Mouse (Mus musculus): ENCODE data around the gene Trp53bp2. TPM values are rescaled to one million over a fixed set of nuclear protein-coding genes. Genes with fewer than 3 reads are reported as not detected.

The Trp53bp2 gene
- total and polyA plus RNA-seq, 2 experiments from 2014 or later: 11.2 to 20.8 TPM

DNA sequence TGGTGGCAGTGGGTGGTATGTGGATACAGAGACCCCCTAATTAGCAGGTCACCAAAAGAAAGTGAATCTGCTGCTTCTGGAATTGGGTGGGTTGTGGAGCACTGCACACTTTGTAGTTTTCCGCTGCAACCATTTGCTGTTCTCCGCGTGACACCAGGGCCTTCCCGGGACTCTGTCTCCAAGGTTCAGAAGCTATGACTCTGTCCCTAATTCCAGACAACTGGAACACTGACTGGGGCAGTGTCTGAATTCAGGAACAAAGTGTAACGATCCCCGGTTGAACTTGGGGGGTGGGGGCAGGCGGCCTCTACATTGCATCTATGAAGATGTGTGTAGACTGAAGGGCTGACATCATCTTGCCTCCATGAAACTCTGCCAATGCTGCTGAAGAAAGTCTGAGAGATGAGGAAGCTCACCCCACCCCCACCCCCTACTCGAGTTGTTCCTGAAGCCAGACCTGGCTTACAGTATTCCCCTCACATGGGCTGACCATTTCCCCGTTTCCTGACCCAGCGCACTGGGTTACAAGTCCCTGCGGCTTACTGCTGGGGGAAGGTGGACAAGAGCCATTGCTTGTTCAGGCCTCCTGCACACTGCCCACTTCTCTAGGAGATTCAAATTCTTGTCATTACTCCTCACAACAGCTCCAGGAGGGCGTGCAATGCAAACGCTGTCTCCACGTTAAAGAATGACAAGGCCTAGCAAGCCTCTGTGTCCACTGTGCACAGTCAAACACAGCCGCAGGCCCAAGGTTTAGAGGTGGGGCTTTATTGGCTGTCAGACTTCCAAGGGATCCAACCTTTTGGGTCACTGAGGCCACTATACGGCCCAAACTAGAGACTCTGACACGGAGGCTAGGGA lies 85.5 kb downstream of the Trp53bp2 start:
- DNase-seq (ENCODE audit: low spot score) (no peak), ATAC-seq (no peak)
- 63% methylated on average over 17 of the region's 17 CpGs for WGBS
- Histone ChIP-seq H3K4me3 (ENCODE audit: low read length) (no peak overlapping the region), H3K27ac (no peak overlapping the region), H3K4me1 (ENCODE audit: insufficient read depth, low read length) (no peaks in the 10 kb centered on the region; the same call in 1 of the 2 replicates), H3K4me2 (ENCODE audit: low read depth, low read length) (no peak overlapping the region), H3K9ac (replicated peaks; ENCODE audit: low read length) (no peak overlapping the region), H3K36me3 (ENCODE audit: insufficient read depth, low read length) (no peaks in the 10 kb centered on the region; the same call in 1 of the 2 replicates), H3K9me3 (ENCODE audit: low read length) (no peaks in the 10 kb centered on the region), H3K27me3 (ENCODE audit: insufficient read depth, low read length) (no peaks in the 10 kb centered on the region)
- TF ChIP-seq CTCF (IDR thresholded peaks at IDR 0.05; ENCODE audit: low read depth): no peak

DNA sequence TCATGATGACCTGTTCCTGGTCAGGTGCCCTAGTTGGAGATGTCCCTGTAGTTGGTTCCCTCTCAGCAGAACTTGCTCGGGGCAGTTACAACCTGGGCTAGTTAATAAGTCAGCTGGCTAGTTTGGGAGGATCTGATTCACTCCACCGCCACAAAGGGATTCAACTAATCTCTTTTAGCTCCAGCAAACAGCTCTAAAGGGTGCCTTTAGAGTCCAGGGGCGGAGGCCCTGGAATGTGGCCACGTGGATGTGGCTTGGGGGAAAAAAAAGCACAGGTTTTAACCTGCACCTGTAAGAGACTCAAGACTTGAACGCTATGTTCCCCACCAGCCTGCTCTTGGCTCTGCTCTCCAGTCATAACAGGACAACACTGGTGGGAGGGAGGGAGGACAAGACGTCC lies 87.7 kb downstream of the Trp53bp2 start:
- Histone ChIP-seq H3K4me3 (ENCODE audit: low read length) (no peak overlapping the region), H3K27me3 (ENCODE audit: insufficient read depth, low read length) (no peaks in the 10 kb centered on the region), H3K9ac (replicated peaks; ENCODE audit: low read length) (no peak overlapping the region), H3K4me2 (ENCODE audit: low read depth, low read length) (no peak overlapping the region), H3K9me3 (ENCODE audit: low read length) (no peaks in the 10 kb centered on the region), H3K27ac (no peak overlapping the region), H3K4me1 (ENCODE audit: insufficient read depth, low read length) (no peaks in the 10 kb centered on the region; the same call in 1 of the 2 replicates), H3K36me3 (ENCODE audit: insufficient read depth, low read length) (no peaks in the 10 kb centered on the region; the same call in 1 of the 2 replicates)
- DNase-seq (ENCODE audit: low spot score) (no peak), ATAC-seq (no peak)
- no peak for TF ChIP-seq CTCF (IDR thresholded peaks at IDR 0.05; ENCODE audit: low read depth)
- WGBS: 71% methylated on average over 6 of the region's 6 CpGs

- Histone ChIP-seq H3K27ac (no peak overlapping the region), H3K27me3 (ENCODE audit: insufficient read depth, low read length) (no peaks in the 10 kb centered on the region), H3K9ac (replicated peaks; ENCODE audit: low read length) (no peak overlapping the region), H3K4me3 (ENCODE audit: low read length) (no peak overlapping the region), H3K9me3 (ENCODE audit: low read length) (no peaks in the 10 kb centered on the region), H3K4me2 (ENCODE audit: low read depth, low read length) (no peak overlapping the region), H3K36me3 (ENCODE audit: insufficient read depth, low read length) (no peaks in the 10 kb centered on the region), H3K4me1 (ENCODE audit: insufficient read depth, low read length) (no peaks in the 10 kb centered on the region; the same call in 1 of the 2 replicates)
- ATAC-seq (no peak), DNase-seq (ENCODE audit: low spot score) (no peak)
- WGBS: 52% methylated on average over 4 of the region's 4 CpGs
- TF ChIP-seq CTCF (IDR thresholded peaks at IDR 0.05; ENCODE audit: low read depth): no peak
Measured at GRCm38 (mm10) chr1:182497736-182498135, 88.8 kb downstream of the Trp53bp2 start.

- Histone ChIP-seq H3K9me3 (ENCODE audit: low read length) (no peaks in the 10 kb centered on the region), H3K27ac (no peak overlapping the region), H3K4me2 (ENCODE audit: low read depth, low read length) (no peak overlapping the region), H3K27me3 (ENCODE audit: insufficient read depth, low read length) (no peaks in the 10 kb centered on the region), H3K9ac (replicated peaks; ENCODE audit: low read length) (no peak overlapping the region), H3K4me1 (ENCODE audit: insufficient read depth, low read length) (peaks cover 6% of the 10 kb centered on the region; the same call in 1 of the 2 replicates), H3K4me3 (ENCODE audit: low read length) (no peak overlapping the region), H3K36me3 (ENCODE audit: insufficient read depth, low read length) (no peaks in the 10 kb centered on the region)
- 54% methylated on average over 9 of the region's 9 CpGs for WGBS
- DNase-seq (ENCODE audit: low spot score) (no peak), ATAC-seq (no peak)
- no peak for TF ChIP-seq CTCF (IDR thresholded peaks at IDR 0.05; ENCODE audit: low read depth)
Measured at GRCm38 (mm10) chr1:182499443-182500089, 90.6 kb downstream of the Trp53bp2 start.

- H3K27me3 ChIP-seq (ENCODE audit: insufficient read depth, low read length): no peaks in the 10 kb centered on the region
- no peaks in the 10 kb centered on the region for H3K9me3 ChIP-seq (ENCODE audit: low read length)
- DNase-seq (ENCODE audit: low spot score): no peak
- no peak overlapping the region for H3K4me2 ChIP-seq (ENCODE audit: low read depth, low read length)
- WGBS: 71% methylated on average over 4 of the region's 4 CpGs
- TF ChIP-seq CTCF (IDR thresholded peaks at IDR 0.05; ENCODE audit: low read depth): no peak
- no peaks in the 10 kb centered on the region for H3K36me3 ChIP-seq (ENCODE audit: insufficient read depth, low read length)
- ATAC-seq: no peak
- no peak overlapping the region for H3K4me3 ChIP-seq (ENCODE audit: low read length)
- peak overlapping the region; percentile 32; the same call in 1 of the 2 replicates for H3K27ac ChIP-seq
- H3K9ac ChIP-seq (replicated peaks; ENCODE audit: low read length): no peak overlapping the region
- 0 out of 2 replicates have a peak, but pooled peaks cover 7% of the 10 kb centered on the region for H3K4me1 ChIP-seq (ENCODE audit: insufficient read depth, low read length)
Measured at GRCm38 (mm10) chr1:182500224-182500623, 91.3 kb downstream of the Trp53bp2 start.

DNA sequence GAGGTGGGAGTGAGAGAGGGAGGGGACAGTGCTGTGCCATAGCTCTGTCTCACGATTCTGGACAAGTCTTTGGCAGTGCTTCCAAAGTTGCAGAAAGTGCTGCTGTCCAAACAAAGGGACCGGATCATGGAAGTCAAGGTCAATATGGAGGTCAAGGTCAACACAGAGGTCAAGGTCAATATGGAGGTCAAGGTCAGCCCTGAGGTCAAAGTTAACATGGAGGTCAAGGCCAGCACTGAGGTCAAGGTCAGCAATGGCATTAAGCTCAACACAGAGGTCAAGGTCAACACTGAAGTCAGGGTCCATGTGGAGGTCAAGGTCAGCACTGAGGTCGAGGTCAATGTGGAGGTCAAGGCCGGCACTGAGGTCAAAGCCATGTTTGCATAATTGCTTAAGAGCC lies 91.9 kb downstream of the Trp53bp2 start:
- ATAC-seq: no peak
- no peaks in the 10 kb centered on the region for H3K36me3 ChIP-seq (ENCODE audit: insufficient read depth, low read length)

More for the DNA sequence above, 91.9 kb downstream of the Trp53bp2 start:
- 76% methylated on average over 4 of the region's 4 CpGs for WGBS
- Histone ChIP-seq H3K4me1 (ENCODE audit: insufficient read depth, low read length) (0 out of 2 replicates have a peak, but pooled peaks cover 7% of the 10 kb centered on the region), H3K27me3 (ENCODE audit: insufficient read depth, low read length) (no peaks in the 10 kb centered on the region), H3K4me2 (ENCODE audit: low read depth, low read length) (no peak overlapping the region), H3K27ac (no peak overlapping the region), H3K9me3 (ENCODE audit: low read length) (no peaks in the 10 kb centered on the region), H3K4me3 (ENCODE audit: low read length) (no peak overlapping the region), H3K9ac (replicated peaks; ENCODE audit: low read length) (no peak overlapping the region)
- DNase-seq (ENCODE audit: low spot score): peak; percentile 11
- TF ChIP-seq CTCF (IDR thresholded peaks at IDR 0.05; ENCODE audit: low read depth): no peak

Data from hindbrain, postnatal 0 days (tissue).